In the genomic region with DNA sequence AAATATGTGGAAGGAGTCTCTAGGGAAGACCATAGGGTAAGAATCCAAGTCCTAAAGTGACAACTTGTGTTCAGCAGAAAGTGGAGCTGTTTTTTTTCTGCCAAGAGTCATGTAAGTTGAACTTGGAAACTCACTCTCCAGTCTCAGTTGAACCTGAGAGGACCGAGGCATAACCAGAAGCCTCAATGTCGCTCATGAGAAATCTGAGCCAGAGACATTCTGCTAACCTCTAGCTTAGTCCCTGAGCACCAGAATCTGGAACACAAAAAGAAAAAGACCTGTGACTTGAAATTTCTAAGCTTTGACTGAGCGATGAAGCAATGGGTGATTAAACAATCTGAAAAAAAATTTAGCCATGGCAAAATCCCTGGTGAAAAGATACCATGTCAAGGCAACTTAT, we compare ENCODE assay signal across 29 mouse cellular contexts.
A peak's percentile ranks its signal among the peaks of the same experiment; 100 is the strongest.
DNase-seq lines count a peak whose midpoint lies in the region; ATAC-seq lines count a peak whose summit lies in the region.
"Had no signal": no experiment of that assay in that cellular context is flagged by ENCODE, and none has a peak within 500 bp of the region (broad histone marks: within the 10 kb centered on the region; RNA-seq: fewer than 3 reads in every experiment).

No protein-coding gene starts in this region.

- H3K9ac ChIP-seq in hindbrain, embryonic 13.5 days = no peak overlapping the region
- H3K9ac ChIP-seq: embryonic facial prominence, embryonic 13.5 days; forebrain, embryonic 12.5 days; forebrain, embryonic 15.5 days; heart, embryonic 15.5 days; hindbrain, embryonic 15.5 days had no signal

- no peak overlapping the region for H3K27ac ChIP-seq in hindbrain, embryonic 13.5 days
- H3K27ac ChIP-seq: embryonic facial prominence, embryonic 10.5 days; embryonic facial prominence, embryonic 13.5 days; forebrain, embryonic 12.5 days; forebrain, embryonic 15.5 days; heart, adult 2 months; heart, embryonic 15.5 days; hindbrain, embryonic 15.5 days had no signal

- no peak overlapping the region for H3K4me2 ChIP-seq in hindbrain, embryonic 13.5 days
- H3K4me2 ChIP-seq: embryonic facial prominence, embryonic 13.5 days; forebrain, embryonic 12.5 days; forebrain, embryonic 15.5 days; heart, embryonic 11.5 days; heart, embryonic 15.5 days; hindbrain, embryonic 15.5 days had no signal

- H3K27me3 ChIP-seq in hindbrain, embryonic 13.5 days = no peaks in the 10 kb centered on the region
- H3K27me3 ChIP-seq: CH12.LX; embryonic facial prominence, embryonic 13.5 days; forebrain, embryonic 12.5 days; forebrain, embryonic 15.5 days; heart, embryonic 15.5 days; hindbrain, embryonic 15.5 days; Patski had no signal

- no peaks in the 10 kb centered on the region for H3K36me3 ChIP-seq in hindbrain, embryonic 13.5 days
- H3K36me3 ChIP-seq: embryonic facial prominence, embryonic 10.5 days; embryonic facial prominence, embryonic 13.5 days; forebrain, embryonic 12.5 days; forebrain, embryonic 15.5 days; G1E; heart, embryonic 15.5 days; hindbrain, embryonic 15.5 days had no signal

- no peaks in the 10 kb centered on the region for H3K4me1 ChIP-seq in hindbrain, embryonic 13.5 days (replicated peaks)
- H3K4me1 ChIP-seq: embryonic facial prominence, embryonic 10.5 days; embryonic facial prominence, embryonic 13.5 days; forebrain, embryonic 12.5 days; heart, embryonic 15.5 days; hindbrain, embryonic 15.5 days had no signal

- no peaks in the 10 kb centered on the region for H3K9me3 ChIP-seq in hindbrain, embryonic 13.5 days
- H3K9me3 ChIP-seq: embryonic facial prominence, embryonic 10.5 days; embryonic facial prominence, embryonic 13.5 days; forebrain, embryonic 12.5 days; forebrain, embryonic 15.5 days; G1E; heart, embryonic 15.5 days; hindbrain, embryonic 15.5 days had no signal

- 90% methylated on average over 3 of the region's 3 CpGs for WGBS in hindbrain, embryonic 13.5 days

- ATAC-seq in hindbrain, embryonic 13.5 days (ENCODE audit: low FRiP score) = no peak
- ATAC-seq: forebrain, embryonic 15.5 days; intestine, postnatal 0 days; Patski had no signal

- peak; percentile 8 for DNase-seq in adrenal gland, postnatal 14 days
- DNase-seq in adrenal gland, postnatal 36 days = no peak
- peak; percentile 35 for DNase-seq in gastrocnemius, postnatal 25 days
- DNase-seq in gastrocnemius, adult 8-10 months (ENCODE audit: low spot score in 2 of 2) = no peak
- DNase-seq in adipocyte (ENCODE audit: low spot score) = peak; percentile 78
- peak; percentile 84 for DNase-seq in skeletal muscle tissue, adult 2 months (ENCODE audit: low read depth, low spot score)
- DNase-seq: adrenal gland, adult 8-10 months; B cell, adult 2 months; cerebellum, adult 2 months; cerebellum, adult 9-11 months; cerebellum, postnatal 36 days; embryo, embryonic 11 days; heart, adult 2 months; heart, postnatal 10 days; heart, postnatal 36 days; kidney, adult 2 months had no signal

- no peak overlapping the region for H3K4me3 ChIP-seq in hindbrain, embryonic 13.5 days
- H3K4me3 ChIP-seq: embryonic facial prominence, embryonic 10.5 days; embryonic facial prominence, embryonic 13.5 days; erythroblast, embryonic 14.5 days; forebrain, embryonic 12.5 days; forebrain, embryonic 15.5 days; heart, adult 2 months; heart, embryonic 15.5 days; hindbrain, embryonic 15.5 days had no signal

Comparison
In these comparisons a context has a peak if more than half of its experiments do, and no peak if none do; other contexts are left out.
1. DNase-seq: peak in adrenal gland, postnatal 14 days (single experiment), gastrocnemius, postnatal 25 days (single experiment), adipocyte (single experiment) and skeletal muscle tissue, adult 2 months (single experiment); none in adrenal gland, postnatal 36 days (0 of 2) and gastrocnemius, adult 8-10 months (0 of 2).